Mouse (Mus musculus) midbrain, embryonic 11.5 days (tissue): ENCODE measurements at regions not wholly inside any gene's neighbourhood (a gene's known extent, or its start where the extent isn't known, plus 50 kb on each side); places are given as distances from the start of the nearest gene placed in this dataset.
"Not testable (repeated sequence)": the region's sequence is repeated elsewhere in the genome, so short reads cannot be mapped to it uniquely, and the experiment has no call there.

ENCODE experiments used
- ATAC-seq: fragments of 200-750 bp; cut with Nextera tagmentation; 2 replicates; pipeline ENCODE4 v1.8.0; 2017; ENCODE audit warnings: moderate TSS enrichment, moderate library complexity; ENCODE audit not compliant: low FRiP score
- DNase-seq: peaks from one replicate; pipeline ENCODE4 v3.0.0; 2015; ENCODE audit warnings: low spot score; ENCODE audit errors: missing footprints
- H3K27ac ChIP-seq: fragments of 300-500 bp; sonication (generic); 2 replicates; pipeline ENCODE4 v1.5.1; 2014; ENCODE audit warnings: low read depth, low read length
- H3K27me3 ChIP-seq: fragments of 300-500 bp; sonication (generic); 2 replicates; pipeline ENCODE4 v1.6.1; 2014; ENCODE audit warnings: mild to moderate bottlenecking, low read length, moderate library complexity, mixed read lengths; ENCODE audit not compliant: control insufficient read depth, insufficient read depth
- H3K36me3 ChIP-seq: fragments of 300-500 bp; sonication (generic); 2 replicates; pipeline ENCODE4 v1.6.1; 2014; ENCODE audit warnings: mild to moderate bottlenecking, low read length, moderate library complexity, mixed read lengths; ENCODE audit not compliant: control insufficient read depth, insufficient read depth
- H3K4me1 ChIP-seq: fragments of 300-500 bp; sonication (generic); 2 replicates; pipeline ENCODE4 v1.6.1; 2014; ENCODE audit warnings: low read length; ENCODE audit not compliant: control insufficient read depth, insufficient read depth
- H3K4me2 ChIP-seq: fragments of 300-500 bp; sonication (generic); 2 replicates; pipeline ENCODE4 v1.6.1; 2014; ENCODE audit warnings: mild to moderate bottlenecking, moderate library complexity
- H3K4me3 ChIP-seq: fragments of 300-500 bp; sonication (generic); 2 replicates; pipeline ENCODE4 v1.5.1; 2014; ENCODE audit warnings: low read depth, low read length
- H3K9ac ChIP-seq: fragments of 300-500 bp; sonication (generic); 2 replicates; pipeline ENCODE4 v1.6.1; 2014; ENCODE audit warnings: low read length
- H3K9me3 ChIP-seq: fragments of 300-500 bp; sonication (generic); 2 replicates; pipeline ENCODE4 v1.6.1; 2016; ENCODE audit warnings: low read length; ENCODE audit not compliant: control insufficient read depth
- WGBS: fragments of 180-500 bp; shearing (Covaris S2); extraction: QIAGEN DNeasy Blood & Tissue Kit; methylation state at CpG from one replicate; pipeline ENCODE4 v1.1.7; 2014; 5-methylcytosine and 5-hydroxymethylcytosine counted together

- WGBS = 89% methylated on average over 3 of the region's 3 CpGs
- H3K9me3 ChIP-seq = no peaks in the 10 kb centered on the region
- no peak overlapping the region for H3K4me3 ChIP-seq
- H3K4me1 ChIP-seq = no peaks in the 10 kb centered on the region
- ATAC-seq (no peak), DNase-seq (no peak)
- H3K9ac ChIP-seq = no peak overlapping the region
- H3K36me3 ChIP-seq = no peaks in the 10 kb centered on the region
- H3K27me3 ChIP-seq = no peaks in the 10 kb centered on the region
- no peak overlapping the region for H3K4me2 ChIP-seq
- H3K27ac ChIP-seq = no peak overlapping the region
Measured at GRCm38 (mm10) chr10:57313799-57314198, 172.4 kb upstream of the Hsf2 start.

DNA sequence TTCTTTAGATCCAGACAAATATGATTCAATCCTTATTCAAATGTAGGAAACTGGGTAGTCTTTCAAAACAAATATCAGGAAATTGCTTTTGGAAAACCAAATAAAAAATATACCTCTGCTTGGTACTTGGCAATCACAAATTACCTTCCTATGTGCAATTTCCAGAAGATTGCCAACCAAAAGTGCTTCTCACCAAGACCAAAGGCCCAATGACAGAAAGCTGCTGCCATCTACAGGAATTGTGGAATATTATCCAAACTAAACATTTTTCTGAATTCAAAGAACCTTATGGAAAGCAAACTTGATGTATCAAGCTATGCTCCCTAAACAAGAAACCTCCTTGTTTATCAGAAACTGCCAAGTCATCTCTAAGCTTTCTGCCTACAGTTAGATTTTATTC lies 169.1 kb upstream of the Hsf2 start:
- H3K9ac ChIP-seq = no peak overlapping the region
- DNase-seq = peak; percentile 85
- H3K4me2 ChIP-seq = no peak overlapping the region
- H3K9me3 ChIP-seq = no peaks in the 10 kb centered on the region
- no peaks in the 10 kb centered on the region for H3K27me3 ChIP-seq
- H3K27ac ChIP-seq = no peak overlapping the region
- no peaks in the 10 kb centered on the region for H3K36me3 ChIP-seq
- H3K4me3 ChIP-seq = no peak overlapping the region
- no peak for ATAC-seq
- H3K4me1 ChIP-seq = no peaks in the 10 kb centered on the region

- H3K4me3 ChIP-seq = no peak overlapping the region
- no peaks in the 10 kb centered on the region for H3K27me3 ChIP-seq
- H3K4me1 ChIP-seq = no peaks in the 10 kb centered on the region
- H3K9ac ChIP-seq = no peak overlapping the region
- no peak overlapping the region for H3K27ac ChIP-seq
- no peak for ATAC-seq
- no peak overlapping the region for H3K4me2 ChIP-seq
- DNase-seq = no peak
- no peaks in the 10 kb centered on the region for H3K36me3 ChIP-seq
- no peaks in the 10 kb centered on the region for H3K9me3 ChIP-seq
- 65% methylated on average over 2 of the region's 2 CpGs for WGBS
Measured at GRCm38 (mm10) chr10:57319171-57319570, 167.0 kb upstream of the Hsf2 start.

DNA sequence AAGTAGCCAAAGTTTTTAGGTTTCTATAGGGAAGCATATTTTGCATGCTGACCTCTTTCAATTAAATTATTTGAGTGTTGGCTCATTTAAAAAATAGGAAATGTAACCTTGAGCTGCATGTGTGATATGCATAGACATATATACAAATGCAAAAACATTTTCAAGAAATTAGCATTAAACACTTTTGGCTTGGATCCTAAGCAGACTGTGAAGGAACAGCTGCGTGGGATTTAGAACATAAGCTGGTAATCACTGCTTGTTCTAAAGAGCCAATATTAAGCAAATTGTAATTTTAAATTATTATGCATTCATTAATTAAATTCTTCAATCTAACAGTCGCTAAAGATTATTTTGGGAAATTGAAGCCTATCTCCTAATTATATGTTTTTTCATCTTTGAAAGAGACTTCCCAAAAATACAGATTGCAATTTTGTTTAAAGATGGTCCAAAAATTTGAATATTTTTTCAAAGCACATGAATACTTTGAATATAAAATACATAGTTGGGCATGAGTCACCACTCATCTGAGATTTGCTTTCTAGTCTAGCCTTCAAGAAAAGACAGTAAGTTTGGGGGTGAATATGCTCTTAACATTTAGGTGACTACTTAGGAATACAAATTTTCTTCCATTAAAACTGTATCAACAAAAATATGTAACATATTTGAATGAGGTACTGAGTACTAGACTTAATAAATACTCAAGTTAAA lies 163.3 kb upstream of the Hsf2 start:
- no peaks in the 10 kb centered on the region for H3K4me1 ChIP-seq
- 84% methylated on average over 2 of the region's 2 CpGs for WGBS
- H3K27me3 ChIP-seq = no peaks in the 10 kb centered on the region
- H3K9me3 ChIP-seq = no peaks in the 10 kb centered on the region
- H3K9ac ChIP-seq = no peak overlapping the region
- H3K4me3 ChIP-seq = no peak overlapping the region
- DNase-seq (no peak), ATAC-seq (no peak)
- H3K36me3 ChIP-seq = no peaks in the 10 kb centered on the region
- no peak overlapping the region for H3K4me2 ChIP-seq
- H3K27ac ChIP-seq = no peak overlapping the region

DNA sequence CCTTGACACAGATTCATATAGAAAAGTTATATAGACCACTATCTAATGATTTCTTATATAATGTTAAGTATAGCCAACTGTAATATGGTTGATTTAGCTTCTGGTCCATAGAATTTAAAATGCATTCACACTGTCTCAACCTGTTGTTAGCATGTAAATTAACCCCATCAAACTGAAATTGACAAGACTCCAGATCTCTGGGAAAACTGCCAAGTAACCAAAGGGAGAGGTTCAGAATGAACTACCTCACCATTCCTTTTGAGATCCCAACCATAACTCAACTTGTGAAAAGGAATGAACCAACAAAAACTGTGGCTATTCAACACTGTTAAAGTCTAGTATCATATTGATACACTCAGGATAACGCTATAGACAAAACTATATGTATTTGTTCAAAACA lies 162.0 kb upstream of the Hsf2 start:
- no peaks in the 10 kb centered on the region for H3K9me3 ChIP-seq
- H3K4me2 ChIP-seq = no peak overlapping the region
- H3K27ac ChIP-seq = no peak overlapping the region
- 83% methylated on average over 1 of the region's 1 CpGs for WGBS
- ATAC-seq (no peak), DNase-seq (no peak)
- no peaks in the 10 kb centered on the region for H3K36me3 ChIP-seq
- H3K9ac ChIP-seq = no peak overlapping the region
- no peaks in the 10 kb centered on the region for H3K27me3 ChIP-seq
- H3K4me3 ChIP-seq = no peak overlapping the region
- H3K4me1 ChIP-seq = no peaks in the 10 kb centered on the region

- not testable (repeated sequence) for ATAC-seq, H3K27me3 ChIP-seq, H3K9me3 ChIP-seq, H3K4me3 ChIP-seq, H3K4me1 ChIP-seq, H3K36me3 ChIP-seq, H3K27ac ChIP-seq, H3K4me2 ChIP-seq, H3K9ac ChIP-seq
- 95% methylated on average over 1 of the region's 1 CpGs for WGBS
- DNase-seq = peak; percentile 87
Measured at GRCm38 (mm10) chr10:57362781-57363180, 123.4 kb upstream of the Hsf2 start.
